Mouse (Mus musculus): Measurements from ENCODE around the gene Slc30a2. TPM values are rescaled to one million over a fixed set of nuclear protein-coding genes. Genes with fewer than 3 reads are reported as not detected.
"Not testable (repeated sequence)": the region's sequence is repeated elsewhere in the genome, so short reads cannot be mapped to it uniquely, and the experiment has no call there.

The Slc30a2 gene
- total RNA-seq, 2 experiments from 2014 or later = 0.30 to 0.72 TPM

DNA sequence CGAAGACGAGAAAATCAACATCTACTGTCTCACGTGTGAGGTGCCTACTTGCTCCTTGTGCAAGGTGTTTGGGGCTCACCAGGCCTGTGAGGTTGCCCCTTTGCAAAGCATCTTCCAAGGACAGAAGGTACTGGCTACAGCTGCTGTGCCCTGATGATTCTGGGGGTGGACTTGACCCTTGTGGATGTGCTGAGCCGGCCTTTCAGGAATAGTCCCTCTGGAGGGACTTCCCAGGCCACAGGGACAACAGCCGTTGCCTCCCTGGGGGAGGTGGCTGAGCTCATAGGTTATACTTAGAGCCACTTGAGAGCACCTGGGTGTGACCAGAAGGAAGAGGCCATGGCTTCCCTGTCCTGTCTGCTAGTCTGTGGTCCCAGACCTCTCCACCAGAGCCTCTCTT, 23.3 kb upstream of the Slc30a2 start:
- DNase-seq = no peak

DNA sequence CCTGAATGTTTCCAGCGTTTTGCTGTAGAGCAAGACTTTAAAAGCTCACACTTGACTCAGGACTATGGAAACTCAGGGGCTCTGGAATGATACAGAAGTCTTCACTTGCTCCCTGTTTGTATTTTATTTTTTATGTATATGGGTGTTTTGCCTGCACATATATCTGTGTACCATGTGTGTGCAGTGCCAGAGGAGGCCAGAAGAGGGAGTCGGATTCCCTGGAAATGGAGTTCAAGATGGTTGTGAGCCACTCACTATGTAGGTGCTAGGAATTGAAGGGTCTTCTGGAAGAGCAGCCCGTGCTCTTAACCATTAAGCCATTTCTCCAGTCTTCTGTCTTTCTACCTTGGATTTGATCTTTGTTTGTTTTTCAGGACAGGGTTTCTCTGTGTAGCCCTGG, 21.5 kb upstream of the Slc30a2 start:
- no peak for DNase-seq

DNA sequence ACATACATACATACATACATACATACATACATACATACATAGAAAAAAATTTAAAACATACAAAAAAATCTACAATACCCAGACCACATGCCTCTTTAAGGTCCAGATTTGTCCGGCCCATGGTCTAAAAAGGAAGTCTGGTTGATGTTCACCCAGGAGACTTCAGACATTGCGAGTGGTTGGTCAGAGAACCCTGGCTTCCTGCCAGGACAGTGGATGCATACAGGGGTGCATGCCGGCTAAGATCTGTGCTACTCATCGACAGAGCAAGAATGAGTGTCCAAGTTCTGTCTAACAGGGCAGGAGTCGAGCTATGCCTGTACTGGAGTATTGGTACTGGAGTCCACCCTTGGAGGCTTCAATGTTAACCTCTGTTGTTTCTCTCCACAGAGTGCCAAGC, 18.3 kb upstream of the Slc30a2 start:
- peak in 1 of 2 experiments; percentile 15 for DNase-seq

DNA sequence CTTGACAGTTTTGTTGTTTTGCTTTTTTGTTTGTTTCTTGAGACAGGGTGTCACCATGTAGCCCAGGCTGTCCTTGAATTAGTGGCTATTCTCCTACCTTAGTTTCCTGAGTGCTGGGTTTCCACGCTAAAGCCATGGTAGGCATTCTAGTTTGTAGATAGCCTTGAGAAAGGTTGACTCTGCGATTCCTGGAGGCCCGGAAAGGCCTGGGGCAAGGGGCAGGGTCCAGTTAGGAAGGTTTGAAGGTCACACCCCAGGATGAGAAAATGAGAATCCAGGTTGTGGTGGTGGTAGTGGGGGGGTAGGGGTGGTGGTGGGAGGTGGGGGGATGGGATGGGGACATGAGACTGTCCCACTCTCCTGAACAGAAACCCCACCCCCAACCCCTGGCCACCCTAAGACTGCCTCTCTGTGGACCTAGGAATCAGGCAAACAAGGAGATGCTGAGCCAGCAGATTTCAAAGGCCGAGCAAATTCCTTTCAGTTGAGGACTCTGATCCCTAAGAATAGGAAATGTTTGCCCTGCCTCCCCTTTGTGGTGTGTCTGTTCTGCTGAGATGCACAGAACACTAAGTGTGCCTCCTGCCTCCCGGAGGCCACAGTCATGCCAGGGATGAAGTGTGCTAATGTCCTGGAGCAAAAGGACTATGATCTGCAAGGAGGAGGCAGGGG, 16.0 kb upstream of the Slc30a2 start:
- DNase-seq = no peak

DNA sequence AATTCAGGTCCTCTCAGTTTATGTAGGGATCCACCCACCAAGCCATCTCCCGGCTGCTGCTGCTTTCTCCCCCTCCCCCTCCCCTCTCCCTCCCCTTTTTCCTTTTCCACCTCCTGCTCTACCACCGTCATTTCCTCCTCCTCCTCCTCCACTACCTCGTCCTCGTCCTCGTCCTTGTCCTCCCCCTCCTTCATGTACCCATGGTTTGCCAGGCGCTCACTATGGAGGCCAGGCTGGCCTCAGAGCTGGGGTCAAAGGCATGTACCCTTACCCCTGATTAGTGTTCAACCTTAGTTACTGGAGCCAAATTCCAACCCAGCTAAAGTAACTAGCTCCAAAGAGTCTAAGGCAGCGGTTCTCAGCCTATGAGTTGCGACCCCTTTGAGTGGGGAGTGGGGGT, 14.8 kb upstream of the Slc30a2 start:
- no peak for DNase-seq

DNA sequence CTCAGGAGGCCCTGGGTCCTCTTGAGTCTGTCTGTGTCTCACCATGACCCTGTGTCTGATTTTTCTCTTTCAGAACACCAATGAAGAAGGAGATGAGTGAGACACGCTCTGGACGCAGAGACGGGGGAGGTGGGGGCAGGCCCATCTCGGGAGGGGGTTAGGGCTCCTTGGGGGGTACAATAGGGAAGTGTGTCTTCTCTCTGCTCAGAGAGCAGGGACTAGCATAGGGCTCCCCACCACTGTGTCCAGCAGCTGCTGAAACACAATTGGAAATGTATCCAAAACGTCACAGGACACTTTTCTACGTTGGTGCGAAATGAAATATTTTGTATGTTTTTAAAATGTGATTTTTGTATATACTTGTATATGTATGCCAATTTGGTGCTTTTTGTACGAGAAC, 14.1 kb upstream of the Slc30a2 start:
- DNase-seq = no peak

DNA sequence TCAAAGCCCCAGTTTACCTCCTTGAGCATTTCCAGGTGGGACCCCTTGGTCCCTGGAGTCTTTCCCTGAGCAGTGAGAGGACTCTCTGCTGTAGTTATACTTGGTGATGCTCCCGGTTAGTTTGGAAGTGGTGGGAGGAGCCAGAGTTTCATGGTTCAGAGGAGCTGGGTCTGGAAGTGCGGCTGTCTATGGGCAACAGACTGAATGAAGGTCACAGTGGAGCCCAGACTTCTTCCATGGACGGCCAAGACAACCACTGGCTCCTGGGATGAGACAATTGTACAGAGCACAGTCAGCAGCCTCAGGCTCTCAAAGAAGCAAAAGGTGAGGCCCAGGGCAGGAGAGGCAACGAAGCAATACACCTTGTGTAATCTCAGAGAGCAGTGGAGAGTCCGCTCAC, 12.7 kb upstream of the Slc30a2 start:
- no peak for DNase-seq

DNA sequence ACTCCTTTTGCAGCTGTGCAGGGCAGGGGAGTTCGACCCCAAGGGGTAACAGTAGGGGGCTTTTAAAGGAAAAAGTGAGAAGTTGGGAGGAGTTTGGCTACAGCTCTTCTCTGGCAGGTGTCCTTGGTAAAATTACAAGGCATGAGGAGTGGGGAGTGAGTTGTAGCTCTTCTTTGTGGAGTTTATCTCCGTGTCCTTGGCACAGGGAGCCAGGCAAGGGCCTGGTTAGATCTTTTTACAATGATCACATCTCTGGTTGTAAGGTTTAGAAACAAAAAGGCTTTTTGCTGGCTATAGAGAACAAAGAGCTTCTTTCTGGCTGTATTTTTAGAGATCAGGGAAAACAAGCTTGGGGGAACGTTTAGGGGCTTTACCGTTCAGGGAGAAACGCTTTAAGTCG, 1.8 kb upstream of the Slc30a2 start:
- not testable (repeated sequence) for DNase-seq

DNA sequence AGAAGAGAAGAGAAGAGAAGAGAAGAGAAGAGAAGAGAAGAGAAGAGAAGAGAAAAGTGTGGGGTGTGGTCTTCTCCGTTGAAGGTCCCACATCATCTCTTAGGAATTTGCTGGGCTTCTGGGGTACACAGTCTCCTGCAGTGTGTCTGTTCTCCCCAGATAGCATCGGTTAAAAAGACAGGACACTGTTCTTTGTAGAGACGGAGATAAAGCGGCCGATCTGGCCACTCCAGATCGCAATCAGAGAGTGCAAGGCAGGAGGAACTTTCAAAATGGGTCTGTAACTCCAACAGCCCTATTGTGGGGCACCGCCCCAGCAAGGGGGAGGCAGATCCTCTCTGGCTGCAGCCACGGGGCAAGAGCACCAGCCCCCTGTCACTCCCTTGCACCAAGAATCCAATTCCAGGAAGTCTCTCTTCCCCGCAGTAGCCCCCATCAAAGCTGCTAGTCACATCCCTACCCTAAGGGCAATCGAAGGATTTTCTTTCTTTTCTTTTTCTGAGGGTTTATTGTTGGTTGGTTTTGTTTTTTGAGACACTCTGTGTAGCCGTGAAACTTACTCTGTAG, 685 bp upstream of the Slc30a2 start:
- no peak for DNase-seq

DNA sequence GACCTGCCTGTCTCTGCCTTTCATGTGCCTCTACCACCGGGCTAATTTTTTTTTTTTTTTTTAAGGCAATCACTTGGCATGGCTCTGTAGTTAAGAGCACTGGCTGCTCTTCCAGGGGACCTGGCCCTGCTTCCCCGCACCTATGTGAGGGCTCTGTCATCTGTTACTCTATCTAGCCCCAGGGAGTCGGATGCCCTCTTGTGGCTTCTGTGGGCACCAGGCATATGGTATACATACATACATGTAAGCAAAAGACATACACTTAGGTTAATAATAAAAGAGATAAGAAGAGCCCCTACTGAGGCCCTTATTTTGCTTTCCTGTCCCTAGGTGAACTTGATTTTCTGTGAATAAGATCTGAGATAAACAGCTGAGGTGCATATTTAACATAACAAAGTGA, 1.6 kb downstream of the Slc30a2 start:
- no peak for DNase-seq

DNA sequence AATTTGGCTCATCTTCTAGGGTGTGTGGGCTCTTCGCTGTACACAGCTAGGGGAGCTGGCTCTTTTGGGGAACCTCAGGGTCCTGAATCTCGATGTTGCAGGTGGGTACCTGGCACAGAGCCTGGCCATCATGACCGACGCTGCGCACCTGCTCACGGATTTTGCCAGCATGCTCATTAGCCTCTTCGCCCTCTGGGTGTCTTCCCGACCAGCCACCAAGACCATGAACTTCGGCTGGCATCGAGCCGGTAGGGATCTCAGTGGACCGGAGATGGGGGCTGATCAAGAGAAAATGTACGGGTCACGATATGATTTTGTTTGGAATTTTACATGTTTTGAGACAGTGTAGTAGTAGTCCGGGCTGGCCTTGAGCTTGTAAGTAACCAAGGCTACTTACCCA, 2.8 kb downstream of the Slc30a2 start:
- DNase-seq = no peak

DNA sequence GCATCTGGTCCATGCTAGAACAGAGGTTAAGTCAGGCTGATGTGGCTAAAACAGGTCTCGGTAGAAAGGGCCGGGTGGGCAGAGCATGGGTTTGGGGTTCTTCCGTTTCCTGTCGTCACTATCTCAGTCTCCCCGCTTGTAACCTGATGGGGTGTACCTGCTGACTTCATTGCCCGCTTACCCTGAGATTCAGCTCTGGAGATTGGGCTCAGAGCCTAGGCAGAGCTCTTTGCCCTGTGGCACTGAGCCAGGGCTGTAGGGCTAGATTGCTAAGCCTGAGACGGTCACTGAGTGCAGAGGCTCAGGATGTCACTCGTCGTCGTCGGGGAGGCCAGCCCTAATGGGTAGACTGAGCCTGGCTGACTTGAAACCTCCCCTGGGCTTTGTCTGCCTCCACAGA, 5.1 kb downstream of the Slc30a2 start:
- DNase-seq = peak; percentile 30 to 45

DNA sequence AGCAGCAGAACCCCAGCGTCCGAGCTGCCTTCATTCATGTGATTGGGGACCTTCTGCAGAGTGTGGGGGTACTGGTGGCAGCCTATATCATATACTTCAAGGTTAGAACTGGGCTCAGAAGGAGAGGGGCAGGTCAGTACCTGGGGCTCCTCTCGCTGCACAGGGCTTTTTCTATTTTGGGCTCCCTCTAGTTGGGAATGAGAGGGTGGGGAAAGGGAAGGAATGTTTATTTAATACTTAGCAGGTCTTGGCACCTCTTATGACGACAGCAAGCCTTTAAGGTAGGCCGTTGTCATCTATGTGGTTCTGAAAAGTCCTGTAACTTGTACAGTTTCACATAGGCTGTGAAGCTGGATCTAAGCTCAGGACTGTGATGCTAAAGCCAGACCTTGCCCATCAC, 5.6 kb downstream of the Slc30a2 start:
- no peak for DNase-seq

DNA sequence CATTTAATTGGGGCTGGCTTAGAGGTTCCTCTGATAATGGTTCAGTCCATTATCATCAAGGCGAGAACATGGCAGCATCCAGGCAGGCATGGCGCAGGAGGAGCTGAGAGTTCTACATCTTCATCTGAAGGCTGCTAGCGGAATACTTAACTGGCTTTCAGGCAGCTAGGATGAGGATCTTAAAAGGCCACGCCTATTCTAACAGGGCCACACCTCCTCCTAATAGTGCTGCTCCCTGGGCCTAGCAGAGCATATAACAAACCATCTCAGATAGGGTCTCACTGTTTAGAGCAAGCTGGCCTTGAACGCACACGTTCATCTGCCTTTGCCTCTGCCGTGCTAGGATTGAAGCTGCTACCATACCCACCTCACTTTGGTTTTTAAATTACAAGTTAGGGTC, 6.8 kb downstream of the Slc30a2 start:
- DNase-seq = no peak

DNA sequence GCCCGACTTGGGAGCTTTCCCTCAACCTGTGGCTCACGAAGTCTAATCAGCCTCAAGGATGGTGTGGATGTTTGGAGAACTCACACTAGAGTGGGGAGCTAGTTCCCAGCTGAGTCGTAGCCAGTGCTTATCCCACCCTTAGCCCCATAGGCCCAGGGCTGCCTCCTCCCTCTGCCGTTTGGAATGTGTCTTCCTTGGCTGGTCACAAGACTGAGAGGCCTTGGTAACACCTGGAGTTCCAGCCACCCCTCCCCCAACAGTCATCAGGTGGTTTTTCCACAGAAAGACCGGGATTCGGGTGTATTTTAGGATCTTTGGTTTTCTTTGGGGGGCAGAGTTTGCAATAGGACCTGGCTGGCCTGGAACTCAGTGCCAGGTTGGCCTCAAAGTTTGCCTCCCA, 7.7 kb downstream of the Slc30a2 start:
- DNase-seq = no peak

DNA sequence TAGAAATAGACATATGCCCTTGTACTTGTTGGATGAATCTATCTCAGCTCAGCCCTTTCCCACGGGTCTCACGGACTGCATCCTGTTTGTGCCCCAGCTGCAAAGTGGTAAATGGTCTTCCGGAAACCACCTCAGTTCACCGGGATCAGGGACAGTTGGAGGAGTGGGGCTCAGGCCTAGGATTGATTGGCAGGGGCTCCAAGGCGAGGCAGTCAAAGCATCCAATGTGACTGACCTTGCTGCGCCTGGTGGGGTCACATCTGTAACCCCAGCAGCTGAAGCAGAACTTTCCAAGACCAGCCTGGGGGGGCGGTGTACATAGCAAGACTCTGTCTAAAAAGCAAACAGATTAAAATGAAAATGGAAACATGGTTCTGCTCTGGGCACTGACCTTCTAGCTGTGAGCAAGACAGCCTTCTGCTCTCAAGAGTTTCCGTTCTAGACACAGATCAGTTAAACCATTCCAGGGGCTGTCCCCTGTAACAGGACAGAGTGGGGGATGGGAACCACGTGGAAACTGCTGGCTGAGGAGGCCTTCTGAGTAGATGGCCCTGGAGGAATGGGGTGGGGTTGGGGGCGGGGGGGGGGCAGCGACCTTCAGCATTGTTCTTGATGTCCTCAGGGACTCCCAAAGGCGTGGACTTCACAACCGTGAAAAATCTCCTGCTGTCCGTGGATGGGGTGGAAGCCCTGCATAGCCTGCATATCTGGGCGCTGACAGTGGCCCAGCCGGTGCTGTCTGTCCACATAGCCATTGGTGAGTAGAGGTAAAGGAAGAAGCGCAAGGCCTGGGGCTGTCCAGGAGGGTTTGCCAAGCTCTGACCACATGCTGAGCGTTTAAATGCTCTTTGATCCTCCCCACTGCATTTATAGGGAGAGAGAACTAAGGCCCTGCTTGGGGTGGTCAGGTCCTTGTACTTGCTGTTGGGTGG, 8.6 kb downstream of the Slc30a2 start:
- no peak for DNase-seq

DNA sequence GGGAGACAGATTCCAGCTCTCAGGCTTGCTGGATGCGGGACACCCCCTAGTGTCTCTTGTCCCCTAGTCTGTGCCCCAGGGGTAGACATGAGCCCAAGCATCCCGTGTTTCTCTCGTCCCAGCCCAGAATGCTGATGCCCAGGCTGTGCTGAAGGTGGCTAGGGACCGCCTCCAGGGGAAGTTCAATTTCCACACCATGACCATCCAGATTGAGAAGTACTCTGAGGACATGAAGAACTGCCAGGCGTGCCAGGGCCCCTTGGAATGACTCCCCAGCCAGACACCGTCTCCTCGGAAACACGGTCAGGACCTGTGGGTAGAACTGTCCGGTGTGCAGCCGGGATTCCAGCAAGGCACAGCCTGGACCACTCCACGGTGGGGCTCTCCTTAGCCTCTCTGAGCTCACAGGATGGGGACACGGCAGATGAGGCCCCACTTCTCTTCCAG, 9.3 kb downstream of the Slc30a2 start:
- no peak for DNase-seq

DNA sequence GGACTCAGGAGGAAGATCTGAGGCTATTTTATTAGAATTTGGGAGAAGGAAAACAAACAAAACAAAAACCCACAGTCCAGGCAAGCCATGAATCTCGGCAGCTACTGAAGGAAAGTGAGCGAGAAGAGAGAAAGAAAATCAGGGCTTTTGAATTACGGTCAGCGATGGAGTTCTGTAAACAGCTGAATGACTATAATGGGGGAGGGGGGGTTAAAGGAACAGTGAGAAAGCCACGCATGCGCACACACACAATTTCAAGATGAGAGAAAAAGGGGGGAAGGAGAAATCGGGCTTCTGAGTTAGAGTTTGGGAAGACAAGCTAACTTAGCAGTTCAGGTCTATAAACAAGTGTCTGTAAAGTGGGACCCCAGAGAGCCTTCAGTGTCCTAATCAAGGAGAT, 9.9 kb downstream of the Slc30a2 start:
- DNase-seq = no peak

DNA sequence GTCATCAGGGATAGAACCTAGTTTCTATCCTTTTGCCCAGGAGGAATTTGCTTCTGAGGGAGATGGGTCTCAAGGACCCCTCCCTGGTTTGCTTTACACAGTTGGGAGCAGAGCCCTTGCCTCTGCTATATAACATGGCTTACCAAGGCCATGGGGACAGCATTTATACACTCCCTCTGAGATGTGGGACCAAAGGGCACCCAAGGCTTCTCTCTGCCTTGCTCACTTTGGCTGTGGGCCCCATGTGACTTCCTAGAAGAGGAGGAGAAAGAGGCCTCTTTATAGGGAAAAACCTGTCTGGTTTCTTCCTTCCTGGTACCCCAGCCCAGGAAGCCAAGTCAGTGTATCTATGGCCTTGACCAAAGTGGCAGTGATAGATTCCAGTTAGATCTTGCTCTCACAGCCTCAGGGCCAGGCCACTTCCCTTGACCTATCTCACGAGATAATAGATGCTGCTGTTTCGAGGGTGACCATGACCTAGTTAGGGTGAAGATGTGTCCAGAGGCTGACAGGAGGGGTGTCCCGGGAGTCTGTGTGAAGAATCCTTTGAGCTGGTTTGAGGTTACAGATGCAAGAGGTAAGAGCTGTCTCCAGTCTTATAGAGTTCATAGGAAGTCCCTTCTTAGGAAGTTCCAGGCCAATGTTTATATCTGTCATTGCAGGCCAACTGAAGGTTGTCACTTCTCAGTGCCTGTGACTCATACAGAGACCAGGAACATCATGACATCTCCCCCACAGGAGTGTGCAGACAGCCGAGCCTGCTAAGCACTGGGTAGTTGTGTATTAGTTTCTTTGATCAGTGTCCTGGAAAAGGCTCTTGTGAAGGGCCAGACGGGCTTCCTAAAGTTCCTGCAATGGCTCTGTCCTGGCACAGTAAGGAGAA, 10.8 kb downstream of the Slc30a2 start:
- DNase-seq = no peak

DNA sequence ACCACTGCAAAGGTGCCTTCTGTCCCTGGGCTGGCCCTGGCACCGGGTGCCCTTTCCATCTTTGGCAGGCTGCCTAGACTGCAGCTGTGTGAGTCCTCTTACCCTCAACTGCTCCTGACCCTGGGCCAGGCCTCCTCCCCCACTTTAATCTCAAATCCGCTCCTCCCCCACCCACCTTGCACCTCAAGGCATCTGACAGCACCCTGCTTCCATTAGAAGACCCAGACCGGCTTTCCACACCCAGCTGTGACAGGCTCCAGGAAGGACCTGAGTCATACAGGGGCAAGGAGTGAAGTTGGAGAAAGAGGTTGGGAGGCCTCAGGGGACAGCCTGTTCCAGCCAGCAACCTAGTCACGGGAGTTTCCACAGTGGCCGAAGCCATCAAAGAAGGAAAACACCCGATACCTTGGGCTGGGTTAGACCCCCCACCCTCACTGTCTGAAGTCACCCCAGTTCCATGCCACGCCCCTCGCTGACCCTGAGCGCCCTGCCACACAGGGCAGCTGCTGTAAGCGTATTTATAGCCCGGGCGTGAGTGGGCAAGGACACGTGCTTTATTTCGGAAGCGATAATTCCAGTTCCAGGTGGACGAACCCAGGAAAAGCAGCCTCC, 13.0 kb downstream of the Slc30a2 start:
- peak; percentile 82 to 85 for DNase-seq

DNA sequence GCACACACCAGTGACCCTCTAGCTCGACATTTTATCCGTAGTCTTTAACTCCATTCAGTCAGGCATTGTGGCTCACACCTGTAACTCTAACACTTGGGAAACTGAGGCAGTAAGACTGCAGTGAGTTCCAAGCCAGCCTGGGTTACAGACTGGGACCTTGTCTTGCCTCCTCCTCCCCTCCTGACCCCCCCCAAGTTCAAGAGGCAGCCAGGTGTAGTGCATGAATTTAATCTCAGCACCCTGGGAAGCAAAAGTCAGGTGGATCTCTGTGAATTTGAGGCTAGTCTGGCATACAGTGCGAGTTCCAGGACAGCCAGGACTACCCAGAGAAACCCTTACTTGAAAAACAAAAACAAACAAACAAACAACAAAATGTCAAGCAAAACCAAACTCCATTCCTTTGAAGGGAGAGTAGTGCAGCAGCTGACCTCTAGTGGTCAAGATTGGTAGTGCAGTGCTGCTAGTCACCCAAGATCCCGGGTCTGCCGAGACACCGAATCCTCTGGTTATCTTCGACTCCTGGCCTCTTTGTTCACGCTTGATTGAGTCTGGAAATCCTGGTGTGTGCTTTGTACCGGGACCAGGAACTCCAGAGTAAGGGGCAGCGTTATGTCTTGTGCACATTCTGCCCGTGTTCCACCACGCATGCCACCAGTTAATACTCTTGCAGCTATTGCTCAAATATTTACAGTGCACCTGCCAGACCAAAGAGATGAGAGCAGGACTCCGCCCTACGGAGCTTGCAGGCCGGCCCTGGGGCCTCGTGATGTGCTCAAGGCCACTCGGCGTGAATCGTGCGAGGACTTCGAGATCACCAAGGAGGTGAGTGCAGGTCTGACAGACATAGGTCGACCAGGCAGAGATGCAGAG, 13.8 kb downstream of the Slc30a2 start:
- peak; percentile 63 to 90 for DNase-seq
